Comparison of ENCODE assay signal across 8 mouse cellular contexts in genomic region chr13:8484592-8485272, GRCm38 (mm10).
DNase-seq lines count a peak whose midpoint lies in the region; ATAC-seq lines count a peak whose summit lies in the region.

No protein-coding gene starts in this region.

- DNase-seq in urinary bladder, postnatal 14 days (ENCODE audit: low spot score): peak; percentile 3
- no peak for DNase-seq in urinary bladder, adult 2 months (ENCODE audit: low spot score)
- DNase-seq in heart, postnatal 14 days: peak; percentile 33 to 43
- DNase-seq in telencephalon, adult 2 months (ENCODE audit: low read depth, low spot score): peak; percentile 40
- DNase-seq in ovary, adult 18-20 months (ENCODE audit: low spot score): no peak

- intact Hi-C loops in heart, postnatal 14 days (cut with DNase I): no loop called here

- peaks cover 10% of the 10 kb centered on the region; the same call in 1 of the 2 replicates for H3K4me1 ChIP-seq in hindbrain, embryonic 15.5 days (replicated peaks)
- no peaks in the 10 kb centered on the region for H3K4me1 ChIP-seq in hindbrain, embryonic 12.5 days

- 45% methylated on average over 4 of the region's 4 CpGs for WGBS in hindbrain, embryonic 15.5 days
- 58% methylated on average over 4 of the region's 4 CpGs for WGBS in hindbrain, embryonic 12.5 days

- no peaks in the 10 kb centered on the region for H3K27me3 ChIP-seq in hindbrain, embryonic 15.5 days
- no peaks in the 10 kb centered on the region for H3K27me3 ChIP-seq in hindbrain, embryonic 12.5 days

- peak overlapping the region; percentile 45; the same call in 1 of the 2 replicates for H3K27ac ChIP-seq in hindbrain, embryonic 15.5 days (replicated peaks)
- no peak overlapping the region for H3K27ac ChIP-seq in hindbrain, embryonic 12.5 days

- no peak overlapping the region for H3K9ac ChIP-seq in hindbrain, embryonic 15.5 days
- no peak overlapping the region for H3K9ac ChIP-seq in hindbrain, embryonic 12.5 days

- no peaks in the 10 kb centered on the region for H3K36me3 ChIP-seq in hindbrain, embryonic 15.5 days
- H3K36me3 ChIP-seq in hindbrain, embryonic 12.5 days: no peaks in the 10 kb centered on the region

- ATAC-seq in hindbrain, embryonic 15.5 days (ENCODE audit: low FRiP score, low read depth): peak; percentile 81
- no peak for ATAC-seq in hindbrain, embryonic 12.5 days (ENCODE audit: low FRiP score)
- ATAC-seq in megakaryocyte, adult 5-6 weeks (ENCODE audit: poor library complexity, severe bottlenecking): no peak

- no peak overlapping the region for H3K4me3 ChIP-seq in hindbrain, embryonic 15.5 days
- H3K4me3 ChIP-seq in hindbrain, embryonic 12.5 days: no peak overlapping the region

- no peak overlapping the region for H3K4me2 ChIP-seq in hindbrain, embryonic 15.5 days
- H3K4me2 ChIP-seq in hindbrain, embryonic 12.5 days (replicated peaks): no peak overlapping the region

- H3K9me3 ChIP-seq in hindbrain, embryonic 15.5 days: no peaks in the 10 kb centered on the region
- H3K9me3 ChIP-seq in hindbrain, embryonic 12.5 days (replicated peaks): no peaks in the 10 kb centered on the region

Comparison
In these comparisons a context has a peak if more than half of its experiments do, and no peak if none do; other contexts are left out.
1. DNase-seq: peak in urinary bladder, postnatal 14 days (single experiment), heart, postnatal 14 days (2 of 2) and telencephalon, adult 2 months (single experiment); none in urinary bladder, adult 2 months (single experiment) and ovary, adult 18-20 months (single experiment).